Mouse (Mus musculus): ENCODE data around the gene Cox17. TPM values are rescaled to one million over a fixed set of nuclear protein-coding genes. Genes with fewer than 3 reads are reported as not detected.
A peak's percentile ranks its signal among the peaks of the same experiment; 100 is the strongest.

The Cox17 gene
- polyA plus RNA-seq, 1 experiment = 76.2 TPM

DNA sequence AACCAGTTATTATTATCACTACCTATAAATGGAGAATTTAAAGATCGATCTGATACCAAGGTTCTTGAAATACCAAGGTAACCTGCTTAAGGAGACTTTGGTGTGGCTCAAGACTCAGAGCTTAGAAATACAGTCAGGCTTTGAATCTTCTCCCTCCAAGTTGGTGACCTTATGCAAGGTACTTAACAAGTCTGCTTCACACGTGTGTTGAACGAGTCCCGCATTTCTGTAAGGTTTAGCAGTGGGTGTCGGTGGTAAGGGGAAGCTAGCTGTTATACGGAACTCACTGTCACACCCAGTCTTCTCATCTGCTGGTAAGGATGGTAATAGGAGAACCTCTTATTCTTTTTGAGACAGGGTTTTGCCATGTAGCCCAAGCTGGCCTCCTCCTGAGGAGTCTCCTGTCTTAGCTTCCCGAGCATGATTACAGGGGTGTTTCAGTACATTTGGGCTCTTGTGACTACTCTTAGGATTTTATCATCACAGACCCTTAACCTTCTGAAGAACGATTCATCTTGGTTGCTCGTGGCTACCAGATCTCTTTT lies 1.5 kb downstream of the Cox17 start:
- peaks cover 28% of the 10 kb centered on the region for H3K36me3 ChIP-seq (ENCODE audit: control insufficient read depth, insufficient read depth, low read length)
- 55% methylated on average over 9 of the region's 9 CpGs for WGBS
- peaks cover 4% of the 10 kb centered on the region; the same call in 1 of the 2 replicates for H3K4me1 ChIP-seq (ENCODE audit: control insufficient read depth, insufficient read depth, insufficient read length, low read length)
- no peak for TF ChIP-seq CTCF (IDR thresholded peaks at IDR 0.05; ENCODE audit: extremely low read depth, insufficient read length, insufficient replicate concordance, low read depth, low read length)
- TF ChIP-seq POLR2A (IDR thresholded peaks at IDR 0.05; ENCODE audit: low read depth, low read length) = no peak
- no peak overlapping the region for H3K4me3 ChIP-seq (ENCODE audit: low read depth, low read length)
- no peaks in the 10 kb centered on the region for H3K27me3 ChIP-seq (ENCODE audit: control insufficient read depth, insufficient read depth, low read length)
- H3K27ac ChIP-seq (ENCODE audit: insufficient read depth, low read depth, low read length) = no peak overlapping the region

DNA sequence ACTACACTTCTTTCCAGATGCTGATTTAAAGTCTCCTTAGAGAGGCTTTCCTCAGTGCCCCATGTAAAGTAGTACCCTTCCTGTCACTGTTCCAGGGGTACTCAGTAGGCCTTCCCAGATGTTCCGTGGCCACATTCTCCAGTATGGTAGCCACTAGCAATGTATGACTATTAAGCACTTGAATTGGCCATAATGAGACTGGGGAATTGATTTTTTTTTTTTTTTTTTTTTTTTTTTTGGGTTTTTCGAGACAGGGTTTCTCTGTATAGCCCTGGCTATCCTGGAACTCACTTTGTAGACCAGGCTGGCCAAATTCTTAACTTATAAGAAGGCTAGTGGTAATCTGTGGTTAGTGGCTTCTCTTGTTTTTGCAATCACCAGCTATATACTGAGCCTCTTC lies 3.1 kb downstream of the Cox17 start:
- Histone ChIP-seq H3K27me3 (ENCODE audit: control insufficient read depth, insufficient read depth, low read length) (no peaks in the 10 kb centered on the region), H3K27ac (ENCODE audit: insufficient read depth, low read depth, low read length) (0 out of 2 replicates have a peak overlapping the region, but pooled peaks have one; percentile 20), H3K4me3 (ENCODE audit: low read depth, low read length) (no peak overlapping the region), H3K4me1 (ENCODE audit: control insufficient read depth, insufficient read depth, insufficient read length, low read length) (peaks cover 4% of the 10 kb centered on the region; the same call in 1 of the 2 replicates), H3K36me3 (ENCODE audit: control insufficient read depth, insufficient read depth, low read length) (peaks cover 29% of the 10 kb centered on the region)
- 76% methylated on average over 2 of the region's 2 CpGs for WGBS
- TF ChIP-seq CTCF (IDR thresholded peaks at IDR 0.05; ENCODE audit: extremely low read depth, insufficient read length, insufficient replicate concordance, low read depth, low read length) (no peak), POLR2A (IDR thresholded peaks at IDR 0.05; ENCODE audit: low read depth, low read length) (no peak)

DNA sequence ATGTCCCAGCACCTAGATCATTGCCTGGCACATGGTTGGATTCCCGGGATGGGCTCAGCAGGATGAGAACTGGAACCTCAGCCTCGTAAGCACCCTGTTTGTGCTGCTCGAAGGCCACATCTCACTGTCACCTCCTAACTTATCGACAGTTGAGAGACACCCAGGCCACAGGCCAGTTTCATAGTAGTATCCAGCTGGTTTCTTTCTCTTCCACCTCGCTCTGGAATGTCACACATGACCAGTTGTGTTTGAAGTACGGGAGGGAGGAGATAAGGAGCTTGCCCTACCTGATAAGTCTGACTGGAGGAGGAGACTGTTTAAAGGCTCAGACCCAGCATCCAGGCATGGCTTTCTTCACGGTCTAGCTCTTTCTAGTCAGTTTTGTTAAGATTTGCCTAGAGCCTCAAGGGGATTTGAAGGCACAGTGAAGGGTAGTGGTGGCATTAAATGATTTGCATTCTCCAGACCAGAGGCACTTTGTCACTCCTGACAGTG lies 3.6 kb downstream of the Cox17 start:
- no peak for TF ChIP-seq CTCF (IDR thresholded peaks at IDR 0.05; ENCODE audit: extremely low read depth, insufficient read length, insufficient replicate concordance, low read depth, low read length)
- no peak for TF ChIP-seq POLR2A (IDR thresholded peaks at IDR 0.05; ENCODE audit: low read depth, low read length)

DNA sequence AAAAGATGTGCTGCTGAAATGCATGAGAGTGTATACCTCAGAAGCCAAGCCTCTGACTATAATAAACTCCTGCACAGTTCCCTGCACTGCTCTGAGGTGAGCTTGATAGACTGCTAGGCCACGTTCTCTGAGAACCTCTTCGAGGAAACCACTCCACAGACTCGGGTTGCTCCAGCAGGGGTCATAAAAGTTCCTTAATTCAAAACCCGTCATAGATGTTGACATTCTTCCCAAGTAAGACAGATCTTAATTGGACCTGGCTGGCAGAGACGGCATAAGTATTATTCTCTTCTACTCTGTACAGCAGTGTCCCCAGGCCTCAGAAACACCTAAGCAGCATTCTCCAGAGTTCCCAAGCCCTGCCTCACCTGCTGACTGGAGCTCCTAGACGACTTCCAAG lies 4.1 kb downstream of the Cox17 start:
- Histone ChIP-seq H3K4me3 (ENCODE audit: low read depth, low read length) (no peak overlapping the region), H3K36me3 (ENCODE audit: control insufficient read depth, insufficient read depth, low read length) (peaks cover 30% of the 10 kb centered on the region), H3K27me3 (ENCODE audit: control insufficient read depth, insufficient read depth, low read length) (no peaks in the 10 kb centered on the region), H3K4me1 (ENCODE audit: control insufficient read depth, insufficient read depth, insufficient read length, low read length) (peaks cover 4% of the 10 kb centered on the region; the same call in 1 of the 2 replicates), H3K27ac (ENCODE audit: insufficient read depth, low read depth, low read length) (no peak overlapping the region)
- WGBS = 51% methylated on average over 6 of the region's 6 CpGs
- TF ChIP-seq POLR2A (IDR thresholded peaks at IDR 0.05; ENCODE audit: low read depth, low read length) = no peak
- no peak for TF ChIP-seq CTCF (IDR thresholded peaks at IDR 0.05; ENCODE audit: extremely low read depth, insufficient read length, insufficient replicate concordance, low read depth, low read length)

More for the DNA sequence above, 3.6 kb downstream of the Cox17 start:
- Histone ChIP-seq H3K4me1 (ENCODE audit: control insufficient read depth, insufficient read depth, insufficient read length, low read length) (peaks cover 4% of the 10 kb centered on the region; the same call in 1 of the 2 replicates), H3K36me3 (ENCODE audit: control insufficient read depth, insufficient read depth, low read length) (peaks cover 29% of the 10 kb centered on the region), H3K4me3 (ENCODE audit: low read depth, low read length) (no peak overlapping the region), H3K27ac (ENCODE audit: insufficient read depth, low read depth, low read length) (0 out of 2 replicates have a peak overlapping the region, but pooled peaks have one; percentile 20), H3K27me3 (ENCODE audit: control insufficient read depth, insufficient read depth, low read length) (no peaks in the 10 kb centered on the region)
- WGBS = 37% methylated on average over 7 of the region's 7 CpGs

DNA sequence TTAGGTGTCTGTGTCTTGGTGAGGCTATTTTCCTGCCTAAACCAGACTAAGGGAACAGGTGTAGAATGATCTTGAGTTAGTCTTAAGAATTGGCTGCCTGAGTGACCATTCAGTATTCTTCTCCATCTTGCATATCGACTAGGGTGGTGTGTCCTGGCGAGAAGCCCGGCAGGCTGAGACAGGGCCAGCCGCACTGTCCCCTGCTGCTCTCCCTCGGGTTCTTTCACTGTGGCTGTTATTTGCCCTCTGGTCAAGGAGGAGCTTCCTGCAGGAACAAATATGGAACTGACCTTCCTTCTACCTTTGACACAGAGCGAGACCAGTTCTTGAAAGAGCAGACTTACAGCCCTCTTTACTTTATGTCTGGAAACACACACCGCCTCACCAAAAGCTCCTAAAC lies 5.2 kb downstream of the Cox17 start:
- no peaks in the 10 kb centered on the region for H3K27me3 ChIP-seq (ENCODE audit: control insufficient read depth, insufficient read depth, low read length)

DNA sequence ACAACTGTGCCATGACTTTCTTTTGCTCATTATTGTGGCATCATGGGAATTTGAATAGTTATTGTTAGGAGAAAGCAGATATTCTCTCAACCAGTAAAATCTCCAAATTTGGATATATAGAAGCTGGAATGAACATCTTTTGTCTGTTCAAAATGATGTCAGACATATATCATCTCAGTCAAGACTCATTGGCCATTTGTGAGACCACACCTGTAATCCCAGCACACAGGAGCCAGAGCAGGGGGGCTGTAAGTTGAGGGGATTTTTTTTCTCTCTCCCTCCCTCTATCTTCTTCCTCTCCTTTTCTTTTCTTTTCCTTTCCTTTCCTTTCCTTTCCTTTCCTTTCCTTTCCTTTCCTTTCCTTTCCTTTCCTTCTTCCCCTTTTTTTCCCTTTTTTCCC lies 6.1 kb downstream of the Cox17 start:
- Histone ChIP-seq H3K27me3 (ENCODE audit: control insufficient read depth, insufficient read depth, low read length) (no peaks in the 10 kb centered on the region), H3K27ac (ENCODE audit: insufficient read depth, low read depth, low read length) (no peak overlapping the region), H3K4me3 (ENCODE audit: low read depth, low read length) (no peak overlapping the region), H3K4me1 (ENCODE audit: control insufficient read depth, insufficient read depth, insufficient read length, low read length) (peaks cover 2% of the 10 kb centered on the region; the same call in 1 of the 2 replicates), H3K36me3 (ENCODE audit: control insufficient read depth, insufficient read depth, low read length) (peaks cover 31% of the 10 kb centered on the region)
- TF ChIP-seq POLR2A (IDR thresholded peaks at IDR 0.05; ENCODE audit: low read depth, low read length) = no peak
- TF ChIP-seq CTCF (IDR thresholded peaks at IDR 0.05; ENCODE audit: extremely low read depth, insufficient read length, insufficient replicate concordance, low read depth, low read length) = no peak

More for the DNA sequence above, 5.2 kb downstream of the Cox17 start:
- Histone ChIP-seq H3K4me1 (ENCODE audit: control insufficient read depth, insufficient read depth, insufficient read length, low read length) (peaks cover 2% of the 10 kb centered on the region; the same call in 1 of the 2 replicates), H3K36me3 (ENCODE audit: control insufficient read depth, insufficient read depth, low read length) (peaks cover 31% of the 10 kb centered on the region), H3K4me3 (ENCODE audit: low read depth, low read length) (no peak overlapping the region), H3K27ac (ENCODE audit: insufficient read depth, low read depth, low read length) (no peak overlapping the region)
- 76% methylated on average over 7 of the region's 7 CpGs for WGBS
- TF ChIP-seq POLR2A (IDR thresholded peaks at IDR 0.05; ENCODE audit: low read depth, low read length) = no peak
- no peak for TF ChIP-seq CTCF (IDR thresholded peaks at IDR 0.05; ENCODE audit: extremely low read depth, insufficient read length, insufficient replicate concordance, low read depth, low read length)

DNA sequence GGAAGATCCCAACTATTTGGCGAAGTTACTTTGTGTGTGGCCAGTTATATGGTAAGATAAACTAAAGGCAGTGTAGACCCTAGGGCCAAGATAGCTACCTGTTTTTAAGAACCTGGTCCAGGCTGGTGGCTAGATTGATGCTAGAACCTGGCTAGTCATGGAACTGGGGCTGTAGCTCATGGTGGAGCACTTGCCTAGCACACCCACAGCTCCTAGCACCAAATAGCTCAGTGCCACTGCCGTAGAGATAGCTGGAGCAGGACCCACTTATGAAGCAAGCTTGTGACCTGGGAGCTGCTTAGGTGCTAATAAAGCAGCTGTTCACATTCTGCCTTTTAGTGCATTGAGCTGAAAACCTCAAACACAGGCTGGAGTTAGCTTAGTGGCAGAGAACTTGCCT lies 6.9 kb downstream of the Cox17 start:
- Histone ChIP-seq H3K36me3 (ENCODE audit: control insufficient read depth, insufficient read depth, low read length) (peaks cover 31% of the 10 kb centered on the region), H3K27ac (ENCODE audit: insufficient read depth, low read depth, low read length) (no peak overlapping the region), H3K4me3 (ENCODE audit: low read depth, low read length) (no peak overlapping the region), H3K27me3 (ENCODE audit: control insufficient read depth, insufficient read depth, low read length) (no peaks in the 10 kb centered on the region), H3K4me1 (ENCODE audit: control insufficient read depth, insufficient read depth, insufficient read length, low read length) (peaks cover 2% of the 10 kb centered on the region; the same call in 1 of the 2 replicates)
- no peak for TF ChIP-seq CTCF (IDR thresholded peaks at IDR 0.05; ENCODE audit: extremely low read depth, insufficient read length, insufficient replicate concordance, low read depth, low read length)
- TF ChIP-seq POLR2A (IDR thresholded peaks at IDR 0.05; ENCODE audit: low read depth, low read length) = no peak
- WGBS = 96% methylated on average over 2 of the region's 2 CpGs

Measured in small intestine, adult 2 months (tissue).